Mouse (Mus musculus): Measurements from ENCODE around the gene 4931414P19Rik.

DNA sequence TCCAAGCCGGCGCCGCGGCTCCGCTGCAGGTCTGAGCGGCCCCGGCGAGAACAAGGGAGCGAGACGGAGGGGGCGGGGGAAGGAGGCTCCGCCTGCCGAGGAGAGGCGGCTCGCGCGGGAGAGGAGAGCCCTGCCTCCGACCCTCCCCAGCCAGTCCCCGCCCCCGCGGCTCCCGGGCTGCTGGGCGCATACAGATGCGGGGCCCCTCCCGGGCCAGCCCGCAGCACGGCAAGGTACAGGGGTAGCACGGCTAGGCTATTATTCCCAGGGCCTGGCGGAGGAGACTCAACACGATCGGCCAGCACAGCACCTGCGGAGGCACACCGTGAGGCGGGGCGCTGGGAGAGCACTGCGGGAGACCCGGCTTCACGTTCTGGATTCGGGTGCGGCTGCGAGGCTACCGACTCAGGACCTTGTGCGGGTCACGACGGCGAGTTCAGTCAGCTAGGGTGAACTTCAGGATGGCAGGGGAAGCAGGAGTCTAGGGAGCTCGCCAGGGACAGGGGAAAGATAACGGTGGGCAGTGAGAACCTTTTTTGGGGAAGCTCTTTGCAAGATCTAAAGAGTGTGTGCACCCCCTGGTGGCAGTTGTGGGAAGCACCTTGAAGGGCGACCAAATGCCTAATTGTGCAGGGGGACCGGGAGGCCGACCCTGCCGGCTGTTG is 35.6 kb upstream of the 4931414P19Rik start, which contains the start of gene Cdh24:
- peak; percentile 88 for TF ChIP-seq CTCF (IDR thresholded peaks at IDR 0.05; ENCODE audit: control insufficient read depth, insufficient read depth, low read length)
- TF ChIP-seq POLR2A (IDR thresholded peaks at IDR 0.05; ENCODE audit: borderline replicate concordance, control insufficient read depth, low read depth, low read length), result no peak
